Mouse (Mus musculus): ENCODE data around the gene Phf23.

GRCm38 (mm10) chr11:69948066-69948762 lies 47.4 kb upstream of the Phf23 start, which contains the start of gene Slc2a4:
- TF ChIP-seq CTCF (IDR thresholded peaks at IDR 0.05; ENCODE audit: low read depth, low read length) (no peak), POLR2A (IDR thresholded peaks at IDR 0.05; ENCODE audit: borderline replicate concordance, low read depth, low read length) (no peak)

All from bone marrow macrophage, adult 2 months (primary cell).